Mouse (Mus musculus): Measurements from ENCODE around the gene Primpol. TPM values are rescaled to one million over a fixed set of nuclear protein-coding genes. Genes with fewer than 3 reads are reported as not detected.

Gene Primpol
- total and polyA plus RNA-seq, 3 experiments, result 7.1 to 11.6 TPM; not detected in 1

DNA sequence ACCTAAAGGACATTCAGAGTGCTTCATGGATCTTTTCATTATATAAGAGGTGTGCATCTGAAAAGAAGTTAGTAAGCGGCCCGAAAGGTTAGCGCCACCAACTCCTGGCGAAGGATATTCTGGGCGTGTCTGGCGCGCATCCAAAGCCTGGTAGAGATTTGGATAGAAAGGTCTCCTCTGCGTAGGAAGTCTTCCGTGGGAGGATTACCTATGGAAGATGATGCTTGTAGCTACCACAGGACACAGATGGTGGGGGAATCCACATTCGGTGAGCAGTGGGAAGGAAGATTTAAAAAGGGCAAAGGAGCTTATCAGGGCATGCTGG is 64.6 kb downstream of the Primpol start:
- Histone ChIP-seq H3K4me3 (ENCODE audit: control insufficient read depth in 1 of 2, insufficient read depth in 1 of 2, low read depth in 2 of 2, low read length in 2 of 2) (peak overlapping the region; percentile 32 to 67), H3K27ac (ENCODE audit: control insufficient read depth, low read depth, low read length) (peak overlapping the region; percentile 88), H3K9ac (ENCODE audit: control insufficient read depth, low read depth, low read length, poor library complexity, severe bottlenecking) (peak overlapping the region; percentile 74), H3K36me3 (ENCODE audit: control insufficient read depth in 1 of 2, insufficient read depth in 2 of 2, low read length in 2 of 2) (peaks cover under 1 to 14% of the 10 kb centered on the region in 2 experiments; a peak in 2 of 4 replicates), H3K27me3 (ENCODE audit: control insufficient read depth in 1 of 2, insufficient read depth in 2 of 2, low read length in 2 of 2) (no peaks in the 10 kb centered on the region), H3K9me3 (replicated peaks; ENCODE audit: insufficient read depth, low read length) (no peaks in the 10 kb centered on the region), H3K4me1 (ENCODE audit: control insufficient read depth in 1 of 2, insufficient read depth in 2 of 2, low read length in 2 of 2) (peaks cover 6% of the 10 kb centered on the region in 2 experiments; a peak in 3 of 4 replicates), H3K79me2 (ENCODE audit: control insufficient read depth, insufficient read depth, low read length, poor library complexity) (peaks cover 8% of the 10 kb centered on the region; the same call in 1 of the 2 replicates)
- DNase-seq (ENCODE audit: low read depth, low spot score), result peak; percentile 79
- TF ChIP-seq MXI1 (IDR thresholded peaks at IDR 0.05; ENCODE audit: low read depth, low read length), result 0 out of 2 replicates have a peak, but pooled peaks have one; percentile 17
- no peak for TF ChIP-seq ZMIZ1 (IDR thresholded peaks at IDR 0.05; ENCODE audit: low read depth, low read length)
- no peak for TF ChIP-seq UBTF (IDR thresholded peaks at IDR 0.05; ENCODE audit: borderline replicate concordance, insufficient read depth, low read depth, low read length)
- no peak for TF ChIP-seq MYC (IDR thresholded peaks at IDR 0.05; ENCODE audit: low read depth, low read length)
- TF ChIP-seq RCOR1 (IDR thresholded peaks at IDR 0.05; ENCODE audit: low read depth, low read length), result no peak; the same call in 1 of the 2 replicates
- 0 out of 2 replicates have a peak, but pooled peaks have one; percentile 7 for TF ChIP-seq GATA1 (IDR thresholded peaks at IDR 0.05; ENCODE audit: low read depth, low read length)
- TF ChIP-seq HCFC1 (IDR thresholded peaks at IDR 0.05; ENCODE audit: low read depth, low read length), result no peak
- 0 out of 2 replicates have a peak, but pooled peaks have one; percentile 6 for TF ChIP-seq ETS1 (IDR thresholded peaks at IDR 0.05; ENCODE audit: low read depth, low read length)
- TF ChIP-seq SMC3 (IDR thresholded peaks at IDR 0.05; ENCODE audit: low read depth, low read length), result 0 out of 2 replicates have a peak, but pooled peaks have one; percentile 5

DNA sequence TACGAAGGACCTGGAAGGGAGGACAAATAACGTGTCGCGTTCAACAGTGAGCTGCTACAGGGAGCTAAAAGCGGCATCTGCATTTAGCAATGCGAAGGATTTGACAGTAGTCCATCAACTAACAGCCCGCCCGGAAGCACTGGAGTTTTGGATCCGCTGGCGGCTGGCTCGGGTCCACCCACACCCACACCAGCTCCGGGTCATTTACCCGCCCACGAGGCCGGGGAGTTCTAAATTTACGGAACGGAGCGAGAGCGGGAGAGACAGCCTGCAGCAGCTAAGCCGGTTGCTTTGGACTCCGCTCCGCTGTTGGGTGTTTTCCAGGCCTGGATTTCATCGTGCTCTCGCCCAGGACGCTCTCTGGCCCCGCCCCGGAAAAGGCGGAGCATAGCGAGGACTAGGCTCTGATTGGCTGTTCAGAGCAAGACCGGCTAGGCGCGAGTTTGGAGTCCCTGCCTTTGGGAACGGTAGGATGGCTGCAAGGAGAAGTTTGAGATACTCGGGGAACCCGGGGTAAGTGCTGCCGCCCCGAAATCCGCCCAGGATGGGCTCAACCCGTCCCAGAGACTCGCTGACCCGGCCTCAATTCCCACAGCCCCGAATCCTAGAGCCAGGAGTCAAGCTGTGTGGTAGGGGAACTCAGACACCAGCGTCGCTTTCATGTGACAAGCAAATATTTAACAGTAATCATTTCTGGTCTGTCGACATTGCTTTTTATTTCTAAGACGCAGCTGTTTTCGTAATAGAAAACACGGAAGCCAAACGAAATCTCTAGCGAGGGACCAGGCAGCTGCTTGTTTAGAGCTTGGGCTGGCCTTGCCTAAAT is 65.2 kb downstream of the Primpol start, which contains the start of gene Cenpu:
Gene Cenpu, plus strand, starts transcription at position 414 of the 826 bp plus-strand sequence.
- H3K27ac ChIP-seq (ENCODE audit: control insufficient read depth, low read depth, low read length), result peak within 1 kb of the TSS; percentile 96
- H3K4me1 ChIP-seq (ENCODE audit: control insufficient read depth in 1 of 2, insufficient read depth in 2 of 2, low read length in 2 of 2), result peaks cover 6% of the 10 kb centered on the region in 2 experiments; a peak in 3 of 4 replicates
- H3K36me3 ChIP-seq (ENCODE audit: control insufficient read depth in 1 of 2, insufficient read depth in 2 of 2, low read length in 2 of 2), result peaks cover 0 to 14% of the 10 kb centered on the region in 2 experiments; a peak in 2 of 4 replicates
- H3K27me3 ChIP-seq (ENCODE audit: control insufficient read depth in 1 of 2, insufficient read depth in 2 of 2, low read length in 2 of 2), result no peaks in the 10 kb centered on the region
- H3K9me3 ChIP-seq (replicated peaks; ENCODE audit: insufficient read depth, low read length), result no peaks in the 10 kb centered on the region
- peak within 1 kb of the TSS; percentile 32 to 72 for H3K4me3 ChIP-seq (ENCODE audit: control insufficient read depth in 1 of 2, insufficient read depth in 1 of 2, low read depth in 2 of 2, low read length in 2 of 2)
- peak; percentile 100 for DNase-seq (ENCODE audit: low read depth, low spot score)
- peak within 1 kb of the TSS; percentile 84 for H3K9ac ChIP-seq (ENCODE audit: control insufficient read depth, low read depth, low read length, poor library complexity, severe bottlenecking)
- peak; percentile 86 for TF ChIP-seq MXI1 (IDR thresholded peaks at IDR 0.05; ENCODE audit: low read depth, low read length)
- peak; percentile 89 for TF ChIP-seq POLR2AphosphoS2 (IDR thresholded peaks at IDR 0.05; ENCODE audit: low read length)
- TF ChIP-seq TBP (IDR thresholded peaks at IDR 0.05; ENCODE audit: low read depth, low read length), result peak; percentile 96
- peak; percentile 48; the same call in 1 of the 2 replicates for TF ChIP-seq GATA1 (IDR thresholded peaks at IDR 0.05; ENCODE audit: low read depth, low read length)
- TF ChIP-seq POLR2A (IDR thresholded peaks at IDR 0.05; ENCODE audit: control insufficient read depth in 1 of 2, insufficient read depth in 1 of 2, low read depth in 1 of 2, low read length in 2 of 2, poor library complexity in 1 of 2), result peak in 1 of 2 experiments; percentile 95; a peak in 2 of 4 replicates
- no peak for TF ChIP-seq SMC3 (IDR thresholded peaks at IDR 0.05; ENCODE audit: low read depth, low read length)
- TF ChIP-seq E2F4 (IDR thresholded peaks at IDR 0.05; ENCODE audit: borderline replicate concordance, low read depth, low read length), result peak; percentile 60; the same call in 1 of the 2 replicates
- TF ChIP-seq ZKSCAN1 (IDR thresholded peaks at IDR 0.05; ENCODE audit: low read depth, low read length), result no peak
- TF ChIP-seq USF1 (IDR thresholded peaks at IDR 0.05; ENCODE audit: low read depth, low read length), result no peak
- TF ChIP-seq CHD2 (IDR thresholded peaks at IDR 0.05; ENCODE audit: low read length), result no peak
- peak; percentile 54 for TF ChIP-seq MAX (IDR thresholded peaks at IDR 0.05; ENCODE audit: low read length)
- peak; percentile 92 for TF ChIP-seq HCFC1 (IDR thresholded peaks at IDR 0.05; ENCODE audit: low read depth, low read length)
- peak; percentile 64; the same call in 1 of the 2 replicates for TF ChIP-seq ETS1 (IDR thresholded peaks at IDR 0.05; ENCODE audit: low read depth, low read length)
- TF ChIP-seq EP300 (IDR thresholded peaks at IDR 0.05; ENCODE audit: low read depth in 1 of 2, low read length in 2 of 2), result peak in 1 of 2 experiments; percentile 7; a peak in 2 of 4 replicates
- TF ChIP-seq SIN3A (IDR thresholded peaks at IDR 0.05; ENCODE audit: low read length), result peak; percentile 98
- peak; percentile 83 for TF ChIP-seq NELFE (IDR thresholded peaks at IDR 0.05; ENCODE audit: low read depth, low read length)
- no peak for TF ChIP-seq JUND (IDR thresholded peaks at IDR 0.05; ENCODE audit: low read depth, low read length)
- peak; percentile 42; the same call in 1 of the 2 replicates for TF ChIP-seq POLR2AphosphoS5 (IDR thresholded peaks at IDR 0.05; ENCODE audit: borderline replicate concordance, low read depth, low read length)
- no peak for TF ChIP-seq MAZ (IDR thresholded peaks at IDR 0.05; ENCODE audit: low read depth, low read length)
- TF ChIP-seq CTCF (IDR thresholded peaks at IDR 0.05 in 2 of 3, conservative IDR thresholded peaks at IDR 0.05 in 1 of 3; ENCODE audit: control insufficient read depth in 1 of 3, insufficient read depth in 1 of 3, low read depth in 2 of 3, low read length in 3 of 3, poor library complexity in 1 of 3, severe bottlenecking in 1 of 3), result 0 out of 6 replicates have a peak, but pooled peaks of 1 of the 3 experiments have one; percentile 0
- 0 out of 2 replicates have a peak, but pooled peaks have one; percentile 59 for TF ChIP-seq TCF12 (IDR thresholded peaks at IDR 0.05; ENCODE audit: low read depth, low read length)
- no peak for TF ChIP-seq CHD1 (IDR thresholded peaks at IDR 0.05; ENCODE audit: low read depth, low read length)
- peak; percentile 66; the same call in 1 of the 2 replicates for TF ChIP-seq ELF1 (IDR thresholded peaks at IDR 0.05; ENCODE audit: low read depth, low read length)
- H3K79me2 ChIP-seq (ENCODE audit: control insufficient read depth, insufficient read depth, low read length, poor library complexity), result peaks cover 8% of the 10 kb centered on the region; the same call in 1 of the 2 replicates
